Mouse (Mus musculus) testis, adult 2 months (tissue): ENCODE data around the gene Pcnx4.

Experiments
- CTCF ChIP-seq: fragments of 200-500 bp; IDR thresholded peaks from 2 replicates; pipeline ENCODE4 v1.5.1; 2012; ENCODE audit warnings: low read depth, mild to moderate bottlenecking, inconsistent platforms, low read length, moderate library complexity; ENCODE audit not compliant: control insufficient read depth, insufficient read depth, insufficient replicate concordance
- POLR2A ChIP-seq: fragments of 200-500 bp; IDR thresholded peaks from 2 replicates; pipeline ENCODE4 v1.6.1; 2012; ENCODE audit warnings: low read depth, mild to moderate bottlenecking, inconsistent platforms, low read length, moderate library complexity; ENCODE audit not compliant: control insufficient read depth

DNA sequence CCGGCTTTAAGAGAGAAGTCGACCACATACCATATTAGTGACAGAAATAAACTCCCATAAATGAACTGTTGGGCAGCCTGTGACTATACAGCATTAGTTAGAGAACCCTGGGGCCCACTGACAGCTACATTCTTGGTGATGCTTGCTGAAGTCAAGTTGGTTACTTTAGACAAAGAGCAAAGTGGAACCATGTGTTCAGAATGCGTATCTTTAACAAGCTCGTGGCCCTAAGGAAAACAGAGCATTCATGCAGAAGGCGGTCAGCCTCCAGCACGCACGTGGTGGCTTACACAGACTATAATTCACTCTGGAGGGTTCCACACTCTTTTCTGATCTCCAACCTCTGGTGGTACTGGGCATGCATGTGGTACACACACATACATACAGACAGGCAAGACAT is 26.6 kb upstream of the Pcnx4 start:
- TF ChIP-seq CTCF = no peak
- no peak for TF ChIP-seq POLR2A
